Mouse (Mus musculus) ZHBTc4 (cell line): ENCODE data around the gene Pfas.
"Not testable (repeated sequence)": the region's sequence is repeated elsewhere in the genome, so short reads cannot be mapped to it uniquely, and the experiment has no call there.

Experiments
- DNase-seq: peaks from one replicate; pipeline ENCODE4 v3.0.0-alpha.2; 2011; ENCODE audit warnings: low read depth, low spot score

The Pfas gene

DNA sequence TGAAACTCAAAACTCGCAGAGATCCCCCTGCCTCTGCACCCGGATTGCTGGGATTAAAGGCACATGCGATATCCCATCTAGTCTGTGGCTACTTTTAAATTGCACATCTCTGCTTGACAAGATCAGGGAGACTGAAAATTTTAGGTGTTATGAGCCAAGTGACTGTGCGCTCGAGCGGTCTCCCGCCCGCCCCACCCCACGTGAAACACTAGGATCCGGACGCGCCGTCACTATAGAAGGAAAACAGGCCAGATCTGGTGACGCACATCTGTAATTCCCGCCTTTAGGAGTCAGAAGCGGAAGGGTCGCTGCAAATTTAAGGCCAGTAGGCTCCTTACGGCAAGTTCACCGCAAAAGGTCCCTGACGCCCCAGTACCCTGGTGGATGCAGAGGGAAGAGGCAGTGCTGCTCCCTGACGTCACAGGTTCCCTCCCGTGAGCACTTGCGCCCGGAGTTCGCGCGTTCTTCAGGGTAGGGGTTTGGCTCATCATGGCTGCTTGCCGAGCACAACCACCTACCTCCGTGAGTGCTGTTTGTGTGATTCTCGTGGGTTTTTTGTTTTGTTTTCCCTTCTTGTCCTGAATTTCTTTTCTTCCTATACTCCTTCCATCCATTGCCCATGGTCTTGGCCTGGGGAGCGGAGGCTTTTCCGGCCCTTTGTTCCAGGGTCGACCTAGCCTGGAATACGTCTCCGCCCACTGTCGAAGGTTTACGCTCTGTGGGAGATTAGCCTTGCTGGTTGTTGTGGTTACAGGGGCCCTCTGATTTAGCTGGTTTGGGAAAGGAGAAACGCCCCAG is 7.6 kb upstream of the Pfas start, which contains the start of gene Ctc1:
Gene Ctc1 (plus strand): TSS at position 268 of the 798 bp plus-strand sequence.
- peak; percentile 98 for DNase-seq

DNA sequence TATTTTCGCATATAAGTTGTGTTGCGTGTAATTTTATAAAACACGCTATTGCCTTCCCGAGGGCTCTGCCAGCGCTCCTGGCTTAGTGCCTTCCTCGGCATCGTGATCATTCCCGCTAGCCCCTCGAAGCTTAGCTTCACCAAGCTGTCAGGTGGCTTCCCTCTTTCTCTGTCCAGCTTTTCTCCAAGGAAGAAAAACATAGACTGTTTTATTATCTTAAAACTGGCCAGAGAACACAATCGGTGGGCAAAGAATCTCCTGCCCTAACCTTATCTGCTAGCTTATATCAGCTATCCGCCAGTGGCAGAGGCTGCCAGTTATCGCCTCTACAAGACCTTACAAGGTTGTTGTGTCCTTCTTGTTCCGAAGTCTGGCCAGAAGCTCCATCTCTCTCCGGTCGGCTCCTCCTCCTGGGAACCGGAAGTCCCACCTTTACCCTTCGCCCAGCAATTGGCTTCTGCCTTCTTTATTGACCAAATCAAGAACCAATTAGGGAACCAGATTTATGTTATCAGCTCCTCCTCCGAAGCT is 3.9 kb upstream of the Pfas start:
- peak; percentile 95 for DNase-seq

DNA sequence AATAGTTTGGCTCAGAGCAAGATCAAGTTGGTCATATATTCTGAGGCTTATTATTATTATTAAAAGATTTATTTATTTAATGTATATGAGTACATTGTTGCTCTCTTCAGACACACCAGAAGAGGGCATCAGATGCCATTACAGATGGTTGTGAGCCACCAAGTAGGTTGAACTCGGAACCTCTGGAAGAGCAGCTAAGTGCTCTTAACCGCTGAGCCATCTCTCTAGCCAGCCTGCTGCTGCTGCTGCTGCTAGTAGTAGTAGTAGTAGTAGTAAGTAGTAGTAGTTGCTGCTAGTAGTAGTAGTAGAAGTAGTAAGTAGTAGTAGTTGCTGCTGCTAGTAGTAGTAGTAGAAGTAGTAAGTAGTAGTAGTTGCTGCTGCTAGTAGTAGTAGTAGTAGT is 3.2 kb upstream of the Pfas start:
- not testable (repeated sequence) for DNase-seq

DNA sequence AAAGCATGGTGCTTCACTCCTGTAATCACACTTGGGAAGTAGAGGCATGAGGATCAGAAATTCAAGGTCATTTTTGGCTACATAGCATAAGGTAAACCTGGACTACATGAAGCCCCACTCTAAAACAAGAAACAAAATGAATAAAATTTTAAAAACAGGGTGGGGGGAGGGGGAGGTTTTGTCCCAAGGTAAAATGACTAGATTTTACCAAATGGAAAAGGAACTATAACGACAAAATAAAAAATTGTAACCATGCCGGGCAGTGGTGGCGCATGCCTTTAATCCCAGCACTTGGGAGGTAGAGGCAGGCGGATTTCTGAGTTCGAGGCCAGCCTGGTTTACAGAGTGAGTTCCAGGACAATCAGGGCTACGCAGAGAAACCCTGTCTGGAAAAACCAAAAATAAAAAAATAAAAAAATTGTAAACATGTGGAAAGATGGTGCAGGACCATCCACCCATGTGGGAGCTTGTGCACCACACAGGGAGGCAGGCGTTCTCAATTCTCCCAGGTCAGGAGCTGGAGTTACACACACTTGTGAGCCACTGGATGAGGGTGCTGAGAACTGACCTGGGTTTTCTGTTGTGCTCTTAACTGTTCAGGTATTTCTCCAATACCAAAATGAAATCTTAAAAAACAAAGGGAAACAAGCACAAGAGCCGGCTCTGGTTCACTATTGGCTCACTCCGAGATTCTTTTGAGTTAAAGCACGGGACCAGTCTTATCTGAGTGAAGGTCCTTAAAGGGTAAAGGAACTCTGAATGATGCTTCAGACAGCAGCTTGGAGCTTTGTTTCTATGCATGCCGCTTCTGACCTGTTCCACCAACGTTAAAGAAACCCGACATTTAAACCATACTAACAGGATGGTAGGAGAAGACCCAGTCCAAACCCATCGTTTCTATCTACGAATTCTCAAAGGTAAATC is 2.4 kb upstream of the Pfas start:
- peak; percentile 21 for DNase-seq

DNA sequence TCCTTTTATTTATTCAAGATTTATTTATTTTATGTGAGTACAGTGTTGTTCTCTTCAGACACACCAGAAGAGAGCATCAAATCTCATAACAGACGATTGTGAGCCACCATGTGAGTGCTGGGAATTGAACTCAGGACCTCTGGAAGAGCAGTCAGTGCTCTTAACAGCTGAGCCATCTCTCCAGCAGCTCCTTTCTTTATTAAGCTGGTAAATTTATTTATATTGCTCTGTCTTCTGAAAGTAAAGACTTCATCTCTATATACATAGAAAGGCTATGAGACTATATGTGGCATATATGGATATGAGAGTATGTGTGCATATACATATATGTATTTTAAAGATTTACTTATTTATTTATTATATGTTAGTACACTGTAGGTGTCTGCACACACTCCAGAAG is 1.2 kb upstream of the Pfas start:
- DNase-seq: no peak

DNA sequence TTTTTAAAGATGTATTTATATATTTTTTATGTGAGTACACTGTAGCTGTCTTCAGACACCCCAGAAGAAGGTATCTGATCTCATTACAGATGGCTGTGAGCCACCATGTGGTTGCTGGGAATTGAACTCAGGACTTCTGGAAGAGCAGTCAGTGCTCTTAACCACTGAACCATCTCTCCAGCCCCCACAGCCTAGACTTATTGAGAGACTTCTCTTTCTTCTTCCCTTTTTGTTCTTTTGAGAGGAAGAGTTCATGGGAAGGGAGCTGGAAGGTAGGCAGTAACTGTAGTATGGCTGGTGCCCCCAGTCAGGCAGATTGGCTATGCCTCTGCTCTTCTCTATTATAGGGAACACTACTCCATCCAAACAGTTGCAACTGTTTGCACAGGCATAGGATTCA is 1.7 kb downstream of the Pfas start:
- DNase-seq: not testable (repeated sequence)

DNA sequence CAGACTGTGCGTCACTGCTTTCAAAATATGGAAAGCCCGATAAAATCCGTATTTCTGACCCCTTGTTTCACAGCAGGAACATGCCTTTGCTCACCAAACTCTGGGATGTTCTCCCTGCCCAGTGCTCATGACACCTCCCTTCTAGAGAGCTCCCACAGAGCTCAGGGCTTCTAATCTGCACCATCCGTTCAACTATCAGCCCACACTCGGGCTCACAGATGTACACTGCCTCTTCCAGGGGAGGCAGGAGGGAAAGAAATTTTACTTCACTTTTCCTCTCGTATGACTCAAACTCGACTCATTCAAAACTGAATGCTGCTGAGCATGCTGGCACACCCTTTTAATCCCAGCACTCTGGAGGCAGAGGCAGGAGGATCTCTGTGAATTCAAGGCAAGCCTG is 3.1 kb downstream of the Pfas start:
- DNase-seq: no peak

DNA sequence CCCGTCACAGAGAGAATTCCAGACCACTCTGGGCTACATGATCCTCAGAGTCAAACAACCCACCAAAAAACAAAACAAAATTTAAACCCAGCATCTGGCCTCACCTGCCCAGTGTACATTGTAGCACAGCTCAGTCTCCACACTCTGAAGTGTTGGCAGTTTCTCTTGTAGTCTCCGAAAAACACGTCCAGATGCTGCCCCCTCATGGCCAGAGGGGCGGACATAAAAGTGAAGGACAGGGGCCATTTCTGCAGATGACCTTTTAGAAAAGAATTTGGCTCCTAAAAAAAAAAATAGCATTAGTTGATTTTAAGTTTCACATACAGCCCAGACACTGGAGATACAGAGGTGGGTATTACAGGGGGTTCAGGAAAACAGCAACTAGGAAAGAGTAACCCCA is 4.7 kb downstream of the Pfas start:
- DNase-seq: no peak

DNA sequence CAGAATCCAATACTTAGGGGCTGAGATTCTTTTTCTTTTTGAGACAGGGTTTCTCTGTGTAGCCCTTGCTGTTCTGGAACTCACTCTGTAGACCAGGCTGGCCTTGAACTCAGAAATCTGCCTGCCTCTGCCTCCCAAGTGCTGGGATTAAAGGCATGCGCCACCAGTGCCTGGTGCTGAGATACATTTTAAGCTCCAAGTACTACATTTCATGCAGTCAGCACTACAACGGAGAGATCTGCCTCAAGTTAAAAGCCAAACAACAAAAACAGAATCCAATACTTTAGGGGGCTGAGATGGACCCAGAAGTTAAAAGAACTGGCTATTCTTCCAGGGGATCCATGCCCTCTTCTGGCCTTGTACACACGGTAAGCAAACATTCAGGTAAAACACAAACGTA is 5.5 kb downstream of the Pfas start:
- not testable (repeated sequence) for DNase-seq

DNA sequence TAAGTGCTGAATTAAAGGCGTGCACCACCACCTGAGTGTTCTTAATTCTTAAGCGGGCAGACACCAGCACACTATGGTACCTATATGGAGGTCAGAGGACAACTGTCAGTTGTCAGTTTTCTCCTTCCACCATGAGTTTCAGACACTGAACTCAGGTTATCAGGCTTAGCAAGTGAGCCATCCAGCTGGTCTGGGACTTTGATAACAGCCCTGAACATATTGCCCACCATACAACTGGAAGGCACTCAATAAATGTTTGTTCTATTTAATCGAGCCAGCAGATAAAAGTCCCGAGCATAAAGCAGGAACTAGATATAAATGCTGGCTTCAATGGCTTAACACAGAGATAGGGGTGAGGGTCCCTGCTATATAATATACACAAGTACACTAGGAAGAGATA is 11.2 kb downstream of the Pfas start:
- DNase-seq: no peak

DNA sequence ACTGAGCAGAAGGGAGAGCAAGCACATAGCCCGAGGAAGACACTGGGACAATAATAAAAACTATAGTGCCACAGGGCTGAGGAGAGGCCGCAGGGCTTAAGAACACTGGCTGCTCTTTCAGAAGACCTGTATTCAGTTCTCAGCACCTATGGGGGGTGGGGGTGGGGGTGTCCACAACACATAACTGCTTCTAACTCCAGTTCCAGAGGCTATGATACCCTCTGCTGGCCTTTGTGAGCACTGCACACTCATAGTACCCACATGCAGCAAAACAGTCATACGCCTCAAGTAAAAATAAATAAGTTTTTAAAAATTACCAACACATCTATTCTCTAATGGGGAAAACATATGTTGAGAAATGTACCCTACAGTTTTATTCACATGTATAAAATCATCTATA is 13.9 kb downstream of the Pfas start:
- peak; percentile 66 for DNase-seq

DNA sequence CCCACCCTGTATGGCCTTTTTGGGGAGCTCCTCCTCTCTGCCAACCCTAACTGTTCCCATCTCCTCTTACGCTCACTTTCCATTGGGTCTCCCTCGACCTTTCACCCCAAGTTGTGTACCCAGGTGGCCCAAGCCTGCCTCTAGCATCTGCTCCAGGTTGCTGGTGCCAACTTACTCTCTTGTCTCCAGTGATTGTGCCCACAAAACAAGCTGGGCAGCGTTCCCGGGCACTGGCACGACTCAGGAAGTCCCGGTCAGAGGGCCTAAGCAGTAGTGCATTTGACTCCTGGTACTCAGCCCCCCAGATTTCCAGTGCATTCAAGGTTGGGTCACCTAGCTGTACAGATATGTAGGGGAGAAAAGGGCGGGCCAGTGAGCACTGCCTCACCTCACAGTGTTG is 15.1 kb downstream of the Pfas start:
- DNase-seq: no peak

DNA sequence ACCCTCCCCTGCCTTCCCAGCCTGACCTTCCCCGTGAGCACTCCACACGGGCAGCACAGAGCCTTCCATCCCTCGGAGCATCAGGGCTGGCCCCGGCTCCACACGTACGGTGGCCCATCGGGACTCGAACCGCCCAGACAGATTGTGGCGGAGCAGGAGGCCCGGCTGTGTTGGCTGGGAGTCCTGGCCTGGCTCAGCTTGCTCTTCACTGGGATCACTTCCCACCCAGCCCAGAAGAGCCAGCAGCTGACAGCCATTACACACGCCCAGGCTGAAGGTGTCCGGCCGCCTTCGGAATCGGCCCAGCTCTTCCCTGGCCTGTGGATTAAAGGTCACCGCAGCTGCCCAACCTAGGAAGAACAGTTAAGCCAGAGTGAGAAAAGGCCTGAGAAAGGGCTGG is 19.9 kb downstream of the Pfas start:
- peak; percentile 40 for DNase-seq

DNA sequence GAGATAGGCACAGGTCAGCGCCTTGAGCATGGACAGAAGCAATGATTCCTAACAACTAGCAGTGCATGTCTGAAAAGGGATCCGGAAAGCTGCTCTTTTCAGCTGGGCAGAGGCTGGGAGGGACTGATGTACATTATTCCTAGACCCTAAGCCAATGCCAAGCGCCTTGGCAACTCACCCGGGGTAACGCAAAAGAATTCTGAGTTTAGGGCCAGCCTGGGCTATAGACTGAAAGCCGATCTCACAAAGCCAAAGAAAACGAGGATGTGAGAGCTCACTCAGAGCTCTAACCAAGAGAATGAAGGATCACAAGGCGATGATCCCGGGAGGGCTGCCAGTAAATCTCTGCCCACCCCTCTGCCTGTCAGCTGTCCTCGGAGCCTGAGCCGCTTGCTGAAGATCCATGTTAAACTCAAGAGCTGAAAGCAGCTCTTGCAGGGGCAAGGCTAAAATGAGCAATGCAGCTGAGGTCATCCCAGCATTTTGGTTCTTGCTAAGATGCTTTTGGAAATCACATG is 20.8 kb downstream of the Pfas start:
- DNase-seq: no peak

DNA sequence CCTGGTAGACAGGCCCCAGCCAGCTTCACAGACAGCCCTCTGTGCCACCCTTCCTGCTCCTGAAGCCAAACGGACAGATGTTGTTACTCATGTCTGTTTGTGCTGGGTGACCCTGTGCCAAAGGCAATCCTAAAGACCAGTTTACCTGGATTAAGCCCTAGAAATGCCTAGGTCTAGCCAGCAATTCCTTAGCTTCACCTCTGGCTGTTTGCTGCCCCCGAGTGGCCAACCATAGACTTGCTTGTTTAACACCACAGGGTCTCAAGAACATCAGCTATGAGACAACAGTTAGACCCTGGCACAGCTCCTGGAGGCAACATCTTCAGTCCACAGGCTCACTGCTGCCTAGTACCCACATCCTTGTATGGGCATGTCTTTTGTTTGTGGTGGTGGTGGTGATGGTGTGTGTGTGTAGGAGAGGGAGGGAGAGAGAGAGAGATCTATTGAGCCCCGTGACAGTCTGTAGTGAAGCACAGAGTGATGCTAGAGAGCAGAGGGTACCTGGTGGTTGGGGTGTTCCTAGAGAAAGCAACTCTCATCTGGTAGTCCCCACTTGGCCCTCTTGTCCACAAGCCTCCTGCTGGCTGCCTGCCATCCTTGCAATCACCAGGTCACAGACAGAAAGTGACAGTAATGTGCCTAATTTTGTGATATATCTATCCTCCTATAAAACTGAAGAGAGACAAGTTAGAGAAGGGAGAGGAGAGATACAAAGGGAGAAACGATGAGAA is 25.5 kb downstream of the Pfas start:
- DNase-seq: peak; percentile 89

DNA sequence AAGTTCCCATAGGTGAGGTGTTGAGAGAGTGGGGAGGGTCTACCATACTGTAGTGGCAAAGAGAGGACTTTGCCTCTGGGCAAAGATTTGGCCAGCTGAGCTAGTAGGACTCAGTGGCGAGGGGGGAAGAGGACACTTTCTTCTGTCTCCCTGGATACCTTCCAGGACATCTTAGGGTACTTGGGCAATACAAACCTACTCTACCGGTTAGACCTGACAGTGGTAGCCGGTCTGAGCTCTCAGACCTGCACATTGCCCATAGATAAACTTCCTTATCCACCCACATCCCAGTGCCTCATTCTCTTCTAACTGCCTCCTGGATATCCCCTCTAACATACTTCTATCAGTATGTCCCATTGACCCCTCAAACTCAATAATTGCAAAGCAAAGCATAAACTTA is 27.3 kb downstream of the Pfas start:
- no peak for DNase-seq

DNA sequence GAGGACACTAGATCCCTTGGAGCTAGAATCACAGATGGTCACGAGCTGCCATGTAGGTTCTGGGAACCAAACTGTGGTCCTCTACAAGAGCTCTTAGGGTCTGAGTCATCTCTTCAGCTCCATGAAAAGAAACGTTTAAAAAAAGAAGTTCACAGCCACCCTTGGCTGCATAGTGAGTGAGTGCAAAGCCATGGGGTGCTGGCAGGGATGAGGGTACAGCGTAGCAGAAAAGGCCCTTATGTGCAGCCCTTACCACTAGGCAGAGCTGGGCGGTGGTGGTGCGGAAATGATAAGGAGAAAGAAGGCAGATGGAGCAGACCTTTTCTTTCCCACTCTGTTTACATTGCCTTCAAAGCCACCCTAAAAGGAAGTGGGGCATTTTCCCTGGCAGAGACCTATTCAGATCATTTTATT is 28.9 kb downstream of the Pfas start:
- DNase-seq: no peak

DNA sequence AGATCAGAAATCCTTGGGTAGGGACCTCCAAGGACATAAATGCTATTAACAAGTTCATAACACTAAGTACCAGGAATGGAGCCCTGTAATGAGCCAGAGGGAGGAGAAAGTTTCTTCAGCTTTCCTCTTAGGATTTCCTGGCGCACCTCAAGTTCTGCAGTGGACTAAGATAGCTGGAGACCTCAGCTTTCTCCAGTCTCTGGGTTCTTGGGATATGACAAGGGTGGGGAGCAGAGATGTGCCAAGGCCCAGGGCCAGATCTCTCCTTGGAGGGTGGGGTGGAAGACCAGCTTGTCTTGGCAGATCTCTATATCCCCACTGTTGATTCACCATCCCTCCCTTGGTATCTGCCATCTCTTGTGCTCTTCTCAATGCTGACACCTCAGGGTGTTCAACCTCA is 32.7 kb downstream of the Pfas start:
- no peak for DNase-seq

DNA sequence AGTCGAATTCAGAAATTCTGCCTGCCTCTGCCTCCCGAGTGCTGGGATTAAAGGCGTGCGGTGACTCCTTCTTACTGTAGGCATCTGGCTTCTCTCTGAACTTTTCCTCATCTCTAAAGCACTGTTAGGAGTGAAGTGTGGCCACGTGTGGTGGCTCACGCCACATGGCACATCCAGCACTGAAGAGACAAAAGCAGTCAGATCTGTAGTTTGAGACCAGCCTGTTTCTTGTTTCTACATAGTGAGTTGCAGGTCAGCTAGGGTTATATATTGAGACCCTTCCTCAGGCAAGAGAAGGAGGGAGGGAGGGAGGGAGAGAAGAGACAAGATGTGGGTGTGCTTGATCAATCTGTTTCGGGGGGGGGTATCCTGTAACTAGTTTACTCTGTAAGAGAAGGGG is 33.2 kb downstream of the Pfas start, which contains the start of gene Rangrf:
Gene Rangrf (minus strand): TSS at position 101 of the 400 bp plus-strand sequence.
- DNase-seq: no peak

DNA sequence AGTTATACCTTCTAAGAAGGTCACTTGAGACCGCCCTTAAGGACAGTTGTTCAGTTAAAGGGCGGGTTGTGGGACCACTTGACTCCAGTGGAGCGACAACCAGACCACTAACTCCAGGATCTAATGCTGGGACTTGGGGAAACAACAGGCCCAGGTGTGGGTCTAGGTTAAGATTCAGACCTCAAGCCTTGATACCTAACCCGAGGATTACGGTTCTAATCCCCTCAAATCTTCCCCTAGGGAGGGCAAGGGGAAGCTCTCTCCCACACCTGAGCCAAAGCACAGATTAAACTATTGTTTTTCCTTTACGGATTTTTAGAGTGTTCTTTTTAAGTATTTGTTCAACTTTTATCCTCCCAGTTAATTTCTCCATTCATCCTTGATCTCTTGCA is 34.2 kb downstream of the Pfas start:
- no peak for DNase-seq

DNA sequence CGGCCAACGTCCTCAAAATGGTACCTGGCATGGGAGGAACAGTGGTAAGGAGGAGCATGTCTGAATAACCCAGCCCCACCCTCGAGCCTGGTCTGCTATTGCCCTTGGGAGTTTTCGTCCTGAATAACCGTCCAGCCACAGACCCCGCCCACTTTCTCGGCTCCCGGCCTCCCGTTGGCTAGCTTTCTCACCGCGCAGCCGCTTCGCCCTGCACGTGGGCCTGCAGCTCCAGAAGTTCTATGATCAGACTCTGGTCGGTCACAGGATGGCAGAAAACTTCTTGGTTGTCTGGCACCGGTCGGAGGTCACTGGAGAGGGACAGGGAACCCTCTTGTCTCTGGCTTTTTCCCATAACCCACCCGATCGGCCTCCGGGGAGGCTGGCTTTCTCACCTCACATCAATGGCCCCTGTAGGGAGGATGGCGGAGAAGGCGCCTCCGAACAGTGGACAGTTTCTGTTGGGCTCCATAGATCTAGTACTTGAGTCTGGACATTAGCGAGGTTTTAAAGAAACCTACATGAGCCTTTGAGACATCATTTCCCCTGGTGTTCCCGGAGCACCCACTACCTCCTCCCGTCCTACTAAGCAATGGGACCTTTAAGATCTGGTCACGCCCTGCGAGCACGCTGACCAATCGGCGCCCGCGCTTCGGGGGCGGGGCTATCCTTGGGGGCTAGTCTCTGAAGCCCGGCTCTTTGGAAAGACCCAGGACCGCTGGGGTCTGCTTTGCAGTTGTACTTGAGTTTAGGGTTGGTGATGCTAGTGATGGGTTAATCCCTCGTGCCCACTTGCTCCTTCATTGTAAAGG is 34.8 kb downstream of the Pfas start:
- peak; percentile 96 for DNase-seq
